Mouse (Mus musculus) brain, embryonic 14.5 days (tissue): ENCODE measurements at regions not wholly inside any gene's neighbourhood (a gene's known extent, or its start where the extent isn't known, plus 50 kb on each side); places are given as distances from the start of the nearest gene placed in this dataset.

Source experiments
- CTCF ChIP-seq: fragments of 200-500 bp; IDR thresholded peaks from 2 replicates; pipeline ENCODE4 v1.5.1; 2012; ENCODE audit warnings: inconsistent platforms, mild to moderate bottlenecking, moderate library complexity, borderline replicate concordance; ENCODE audit not compliant: insufficient read depth, insufficient read length; ENCODE audit errors: extremely low read depth
- POLR2A ChIP-seq: fragments of 200-500 bp; IDR thresholded peaks from 2 replicates; pipeline ENCODE4 v1.6.1; 2012; ENCODE audit warnings: mild to moderate bottlenecking, inconsistent platforms, borderline replicate concordance; ENCODE audit not compliant: poor library complexity, insufficient read depth, insufficient read length, severe bottlenecking; ENCODE audit errors: extremely low read depth

DNA sequence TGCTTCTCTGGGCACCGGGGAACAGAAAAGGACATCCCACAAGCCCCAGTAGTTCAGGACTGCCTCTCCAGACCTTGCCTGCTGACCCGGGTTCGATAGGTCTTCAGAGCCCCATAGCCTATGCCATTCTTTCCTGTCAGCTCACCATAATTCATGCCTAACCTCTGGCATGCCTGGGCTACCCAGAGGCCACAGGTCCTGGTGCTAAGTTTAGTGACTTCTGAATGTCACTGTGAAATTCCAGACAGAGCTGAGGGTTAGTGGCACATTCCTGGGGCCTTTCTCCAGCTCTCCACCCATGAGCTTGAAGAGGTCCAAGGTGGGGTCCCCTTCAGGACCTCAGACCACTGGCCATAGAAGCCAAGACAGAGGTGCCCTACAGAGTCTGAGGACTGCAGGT, 62.4 kb upstream of the Slc6a6 start:
- no peak for TF ChIP-seq CTCF
- no peak for TF ChIP-seq POLR2A
